Mouse (Mus musculus) right cerebral cortex, postnatal 25 days (tissue): ENCODE measurements around the gene Rin3.

Experiments
- DNase-seq: peaks from one replicate; pipeline ENCODE4 v3.0.0; 2022

The Rin3 gene

DNA sequence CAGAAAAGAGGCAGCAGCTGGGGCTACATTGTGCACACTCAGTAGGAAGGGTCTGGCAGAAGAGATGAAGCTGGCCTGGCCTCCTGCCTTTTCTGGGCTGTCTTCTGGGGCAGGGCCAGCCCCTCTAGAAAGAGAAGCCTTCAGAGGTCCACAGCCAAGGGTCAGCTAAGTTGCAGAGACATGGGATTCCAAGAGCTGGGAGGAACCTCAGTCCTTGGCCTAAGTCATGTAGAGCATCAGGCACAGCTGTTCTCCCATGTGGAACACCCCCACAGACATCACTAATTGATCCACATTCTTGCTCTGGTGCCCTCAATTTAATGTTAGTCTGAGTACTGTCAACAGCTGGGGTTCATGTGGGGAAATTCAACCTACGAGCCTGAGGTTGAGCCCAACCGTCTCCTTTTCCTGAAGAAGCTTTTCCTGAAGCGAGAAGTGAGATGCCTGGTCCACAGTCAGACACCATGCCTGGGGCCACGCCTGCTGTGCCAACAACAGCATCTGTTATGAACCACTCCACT, 20.0 kb downstream of the Rin3 start:
- no peak for DNase-seq

DNA sequence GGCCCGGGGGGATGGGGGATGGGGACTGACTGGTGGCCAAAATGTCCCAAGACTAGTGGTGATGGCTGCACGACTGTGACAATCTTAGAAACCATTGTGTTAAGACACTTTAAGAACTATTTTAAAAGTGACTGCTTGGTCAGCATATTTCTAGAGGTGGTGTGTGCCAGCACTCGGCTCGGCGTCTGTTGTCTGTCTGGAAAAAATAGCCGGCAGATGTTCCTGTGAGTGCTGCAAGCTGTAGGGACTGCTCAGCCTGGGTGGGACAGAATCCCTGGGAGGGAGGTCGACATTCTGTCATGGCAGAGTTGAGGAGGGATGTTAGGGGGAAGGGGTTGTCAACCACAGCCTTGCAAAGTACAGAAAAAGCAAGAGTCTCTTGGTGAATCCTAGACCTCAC, 21.0 kb downstream of the Rin3 start:
- DNase-seq, result no peak

DNA sequence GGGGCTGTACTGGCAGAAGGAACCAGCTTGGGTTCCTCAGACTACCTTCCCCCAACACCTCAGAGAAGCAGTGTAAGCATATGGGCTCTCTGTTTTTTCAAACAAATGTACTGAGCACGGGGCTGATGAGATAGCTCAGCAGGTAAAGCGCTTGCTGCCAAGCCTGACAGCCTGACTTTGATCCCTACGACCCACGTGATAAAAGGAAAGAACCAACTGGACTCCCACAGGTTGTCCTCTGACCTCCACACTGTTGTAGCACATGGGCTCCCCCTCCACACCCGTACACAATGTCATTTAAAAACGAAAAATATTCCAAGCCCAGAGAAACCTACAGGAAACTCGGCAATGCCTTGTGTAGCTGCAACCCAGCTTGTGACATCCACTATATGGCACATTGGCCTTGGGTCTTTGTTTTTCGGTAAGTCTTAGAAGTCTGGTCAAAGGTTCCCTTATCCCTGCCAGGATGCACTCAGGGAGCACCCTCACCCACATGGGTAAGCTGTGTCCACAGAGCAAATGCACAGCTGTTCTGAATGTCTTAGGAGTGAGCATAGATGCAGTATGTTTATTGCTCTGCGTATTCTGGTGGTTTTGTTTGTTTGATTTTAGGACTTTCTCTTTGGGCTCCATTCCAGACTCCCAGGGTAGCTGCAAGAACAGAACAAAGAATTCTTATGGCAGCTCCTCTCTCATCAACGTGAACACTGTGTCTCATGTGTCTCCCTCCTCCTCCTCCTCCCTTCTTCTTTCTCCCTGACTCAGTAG, 22.4 kb downstream of the Rin3 start:
- no peak for DNase-seq

DNA sequence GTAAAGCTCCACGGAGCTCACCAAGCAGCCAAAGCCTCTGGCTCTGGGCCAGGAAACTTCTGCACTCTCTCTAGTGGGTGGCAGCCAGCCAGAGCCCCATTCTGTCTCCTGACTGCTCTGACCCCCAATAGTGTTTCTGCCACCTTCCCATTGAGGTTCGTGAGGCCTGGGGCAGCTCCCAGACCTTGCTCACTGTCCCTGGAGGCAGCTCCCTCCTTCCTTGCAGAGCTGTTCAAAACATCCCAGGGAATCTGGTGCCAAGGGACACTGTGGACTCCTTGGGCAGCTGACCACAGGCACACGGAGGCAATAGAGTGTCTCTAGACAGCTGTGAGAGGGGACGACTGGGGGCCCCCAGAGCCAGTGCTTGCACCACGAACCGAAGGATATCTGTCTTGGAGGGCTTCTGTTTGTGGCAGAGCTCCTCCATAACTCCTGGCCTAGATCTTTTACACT, 25.2 kb downstream of the Rin3 start:
- DNase-seq, result no peak

DNA sequence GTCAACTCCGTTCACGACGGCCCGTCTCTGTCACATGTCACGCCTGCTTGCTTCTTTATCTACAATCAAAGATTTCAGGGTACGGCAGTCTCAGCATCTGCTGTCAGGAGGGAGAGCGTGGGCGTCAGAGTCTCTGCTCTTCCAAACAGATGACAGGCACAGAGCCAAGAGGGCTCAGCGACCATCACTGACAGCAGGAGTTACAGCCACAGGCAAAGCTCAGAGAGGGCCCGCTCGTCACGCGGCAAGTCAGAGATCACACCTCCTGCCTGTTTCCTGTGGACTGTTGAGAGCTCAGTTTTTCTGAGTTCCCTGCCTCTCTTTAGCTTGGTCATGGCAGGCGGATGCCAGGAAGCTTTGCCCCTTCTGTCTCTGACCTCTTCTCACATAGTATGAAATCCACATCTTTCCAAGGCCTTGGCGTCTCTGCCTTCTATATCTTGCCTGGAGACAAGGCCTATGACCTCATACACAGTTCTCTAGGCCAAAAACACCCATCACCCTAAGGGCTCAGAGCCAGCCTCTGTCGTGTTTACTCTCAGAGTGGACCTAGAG, 25.7 kb downstream of the Rin3 start:
- DNase-seq, result no peak

DNA sequence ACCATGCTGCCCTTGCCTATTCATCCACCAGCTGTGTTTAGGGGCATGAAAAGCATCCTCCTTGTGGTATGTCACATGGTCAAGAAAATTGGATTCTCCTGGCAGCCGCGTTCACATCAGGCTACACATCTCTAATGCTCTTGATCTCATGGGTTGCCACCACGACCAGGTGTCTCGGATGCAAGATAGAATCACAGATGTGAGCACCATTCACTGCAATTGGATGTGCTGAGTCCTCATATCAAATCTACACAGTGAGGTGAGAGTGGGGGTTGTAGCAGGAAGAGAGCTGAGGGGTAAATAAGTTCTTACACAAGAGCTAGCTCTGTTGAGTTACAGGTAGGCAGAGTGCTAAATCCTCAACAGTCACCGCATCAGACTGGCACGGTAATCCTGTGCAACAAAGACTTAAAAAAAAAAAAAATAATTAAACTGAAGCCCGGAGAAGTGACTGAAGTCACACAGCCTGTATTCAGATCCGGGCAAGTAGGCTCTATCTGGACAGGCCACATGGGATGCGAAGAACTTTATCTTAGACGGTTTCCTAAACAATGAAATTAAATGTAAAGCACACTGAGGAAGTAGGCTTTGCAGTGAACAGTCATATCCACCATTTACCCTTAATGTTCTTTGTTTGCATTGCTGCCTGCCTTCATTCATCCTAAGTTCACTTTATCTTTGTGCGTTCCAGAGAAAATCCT, 26.4 kb downstream of the Rin3 start:
- DNase-seq, result no peak

DNA sequence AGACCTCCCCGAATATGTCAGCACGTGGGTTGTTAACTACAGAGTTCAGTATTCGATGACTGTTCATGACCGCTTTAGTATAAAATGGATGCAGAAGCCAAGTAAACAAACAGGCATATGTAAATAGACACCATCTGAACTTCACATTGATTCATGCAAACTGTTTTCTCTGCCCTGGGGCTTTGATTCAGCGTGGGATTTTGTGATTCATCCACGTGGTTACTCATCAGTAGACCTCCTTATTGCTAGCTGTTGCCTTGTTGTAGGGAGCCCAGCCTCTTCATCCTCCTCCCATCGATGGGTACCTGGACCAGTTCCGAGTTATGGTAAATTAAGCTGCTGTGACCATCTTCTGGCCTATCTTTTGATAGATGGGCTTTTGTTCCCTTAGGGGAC, 26.9 kb downstream of the Rin3 start:
- no peak for DNase-seq

DNA sequence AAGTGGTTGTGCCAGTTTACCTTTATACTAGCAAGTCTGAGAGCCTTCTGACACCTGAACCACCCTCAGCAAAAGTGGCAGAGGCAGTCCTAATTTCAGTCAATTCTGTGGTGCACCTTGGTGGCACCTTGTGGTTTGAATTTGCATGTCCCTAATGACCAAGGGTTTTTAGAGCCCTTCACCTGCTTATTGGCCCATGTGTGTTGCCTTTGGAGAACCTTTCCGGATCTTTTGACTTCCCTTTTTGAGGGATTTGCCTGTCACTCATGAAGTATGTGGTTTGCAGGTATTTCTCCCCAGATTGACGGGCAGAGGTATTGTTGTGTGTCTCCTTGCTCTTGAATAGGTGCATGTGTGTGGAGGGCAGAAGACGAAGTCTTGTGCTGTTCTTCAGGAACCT, 27.4 kb downstream of the Rin3 start:
- DNase-seq, result no peak

DNA sequence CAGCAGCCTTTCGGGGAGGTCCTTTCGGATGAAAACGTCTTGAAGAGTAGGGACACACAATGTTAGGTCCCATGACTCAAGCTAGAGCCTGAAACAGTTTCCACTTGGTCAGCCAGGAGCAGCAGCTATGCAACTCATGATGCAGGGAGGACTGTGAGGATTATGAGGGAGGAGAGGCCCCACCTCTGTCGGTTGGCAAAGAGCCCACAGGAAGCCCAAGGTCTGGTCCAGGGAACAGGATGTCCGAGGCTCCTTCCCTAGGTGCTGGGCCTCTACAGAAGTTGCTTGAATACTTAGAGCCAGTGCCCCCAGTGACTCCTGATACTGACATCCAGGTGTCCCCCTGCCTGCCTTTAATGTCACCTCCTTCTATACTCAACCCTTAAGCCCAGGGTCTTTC, 28.6 kb downstream of the Rin3 start:
- DNase-seq, result no peak

DNA sequence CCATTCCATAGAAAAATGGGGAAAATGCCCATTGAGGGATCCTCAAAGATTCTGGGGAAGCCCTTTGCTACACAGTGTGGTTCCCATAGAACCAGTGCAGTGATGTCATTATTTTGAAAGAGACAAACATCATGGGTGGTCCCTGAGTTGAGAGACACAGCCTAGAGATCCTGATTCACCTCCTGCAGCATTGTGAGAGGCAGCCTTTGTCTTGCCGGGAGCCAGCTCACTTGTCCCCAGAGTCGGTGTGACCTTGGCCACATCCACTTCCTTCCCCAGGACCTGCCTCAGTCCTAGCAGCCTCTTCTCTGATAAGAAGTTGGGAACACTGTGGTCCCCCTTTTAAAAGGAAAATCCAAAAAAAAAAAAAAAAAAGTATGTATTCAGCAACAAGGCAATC, 36.3 kb downstream of the Rin3 start:
- DNase-seq, result no peak

DNA sequence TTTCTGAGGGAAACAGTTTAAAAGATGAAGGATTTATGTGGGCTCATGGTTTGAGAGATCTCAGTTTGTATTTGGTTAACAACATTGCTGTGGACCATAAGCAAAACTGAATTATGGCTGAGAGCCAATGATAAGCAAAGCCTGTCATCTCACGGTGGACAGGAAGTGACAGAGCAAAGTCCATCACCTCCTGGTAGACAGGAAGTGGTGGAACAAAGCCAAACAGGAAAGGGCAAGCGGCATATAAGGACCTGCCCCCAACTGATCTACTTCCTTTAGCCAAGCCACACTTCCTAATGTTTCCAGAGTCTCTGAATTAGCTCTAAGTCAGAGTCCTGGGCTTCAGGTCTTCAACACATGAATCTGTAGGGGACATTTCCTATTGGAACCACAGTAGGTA, 37.1 kb downstream of the Rin3 start:
- no peak for DNase-seq

DNA sequence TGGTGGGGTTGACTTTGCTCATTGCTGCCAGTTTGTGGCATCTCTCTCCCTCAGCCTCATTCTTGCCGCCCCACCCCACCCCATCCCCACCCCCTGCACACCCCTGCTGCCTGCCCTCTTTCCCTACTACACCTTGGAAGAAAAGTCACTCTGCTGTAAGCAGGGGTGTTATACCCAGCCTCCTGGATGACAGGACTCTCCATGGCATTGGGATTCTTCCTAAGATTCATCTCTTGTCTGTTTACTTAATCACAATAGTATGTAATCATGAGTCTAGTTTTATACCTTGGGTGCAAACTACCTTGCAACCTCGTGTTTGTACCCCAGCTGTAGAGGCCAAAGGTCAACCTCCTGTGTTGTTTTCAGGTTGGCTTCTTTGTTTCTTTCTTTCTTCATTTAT, 37.5 kb downstream of the Rin3 start:
- no peak for DNase-seq

DNA sequence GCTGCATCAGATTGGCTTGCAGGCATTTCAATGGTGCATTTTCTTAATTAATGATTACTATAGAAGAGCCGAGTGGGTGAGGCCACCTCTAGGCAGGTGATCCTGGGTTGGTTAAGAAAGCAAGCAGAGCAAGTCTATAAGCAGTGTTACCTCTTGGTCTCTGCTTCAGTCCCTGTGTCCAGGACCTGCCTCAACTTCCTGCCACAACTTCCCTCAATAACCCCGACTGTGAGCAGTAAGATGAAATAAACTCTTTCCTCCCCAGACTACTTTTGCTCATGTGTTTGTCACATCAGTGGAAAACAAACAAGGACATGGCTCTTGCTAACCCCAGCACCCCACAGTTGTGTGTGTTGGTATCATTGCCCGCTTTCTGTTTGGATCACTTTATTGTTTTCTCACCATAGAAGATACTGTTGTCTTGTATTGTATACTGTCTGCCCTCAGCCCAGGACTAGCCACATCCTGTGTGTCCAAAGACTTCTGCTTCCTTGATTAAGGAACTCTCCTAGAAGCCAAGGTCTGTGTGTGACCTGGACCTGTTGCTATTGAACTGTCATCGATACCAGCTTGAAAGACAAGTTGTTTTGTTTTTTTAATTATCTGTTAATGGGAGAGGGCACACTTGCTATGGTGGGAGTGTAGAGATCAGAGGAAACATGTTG, 38.3 kb downstream of the Rin3 start:
- DNase-seq, result no peak

DNA sequence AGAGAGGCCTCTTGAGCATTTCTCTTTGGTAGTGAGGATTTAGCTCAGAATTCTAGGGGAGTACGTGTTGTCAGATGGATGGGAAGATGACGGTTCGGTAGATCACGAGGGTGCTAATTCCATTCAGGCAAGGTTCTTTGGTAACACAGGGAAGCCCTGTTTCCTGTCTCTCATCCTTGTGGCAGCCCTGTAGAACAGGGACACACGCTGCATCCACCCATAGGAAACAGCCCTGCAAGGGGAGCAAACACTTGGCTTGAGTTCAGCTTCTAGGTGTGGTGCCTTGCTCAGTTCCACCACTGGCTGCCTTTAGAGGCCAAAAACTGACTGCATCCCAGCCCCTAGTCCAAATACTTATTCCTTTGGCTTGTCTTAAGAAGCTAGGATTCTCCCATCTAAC, 39.0 kb downstream of the Rin3 start:
- DNase-seq, result no peak

DNA sequence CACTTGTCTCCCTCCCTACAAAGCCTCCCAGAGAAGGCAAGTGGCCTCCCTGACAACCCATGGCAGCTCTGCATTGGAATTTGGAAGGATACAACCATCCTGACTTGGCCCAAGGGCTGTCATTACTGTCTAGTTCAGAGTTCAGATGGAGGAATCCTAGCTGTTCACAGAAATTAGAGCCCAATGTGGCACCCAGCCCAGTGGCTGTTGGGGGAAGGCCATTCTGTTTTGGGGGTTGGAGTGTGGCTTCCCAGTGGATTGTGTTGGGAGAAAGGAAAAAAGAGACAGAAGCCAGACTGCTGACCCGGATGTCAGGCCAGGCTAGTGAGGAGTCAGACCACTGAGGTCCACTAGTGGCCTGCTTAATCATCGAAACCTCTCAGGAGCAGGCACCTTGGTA, 40.5 kb downstream of the Rin3 start:
- DNase-seq, result no peak

DNA sequence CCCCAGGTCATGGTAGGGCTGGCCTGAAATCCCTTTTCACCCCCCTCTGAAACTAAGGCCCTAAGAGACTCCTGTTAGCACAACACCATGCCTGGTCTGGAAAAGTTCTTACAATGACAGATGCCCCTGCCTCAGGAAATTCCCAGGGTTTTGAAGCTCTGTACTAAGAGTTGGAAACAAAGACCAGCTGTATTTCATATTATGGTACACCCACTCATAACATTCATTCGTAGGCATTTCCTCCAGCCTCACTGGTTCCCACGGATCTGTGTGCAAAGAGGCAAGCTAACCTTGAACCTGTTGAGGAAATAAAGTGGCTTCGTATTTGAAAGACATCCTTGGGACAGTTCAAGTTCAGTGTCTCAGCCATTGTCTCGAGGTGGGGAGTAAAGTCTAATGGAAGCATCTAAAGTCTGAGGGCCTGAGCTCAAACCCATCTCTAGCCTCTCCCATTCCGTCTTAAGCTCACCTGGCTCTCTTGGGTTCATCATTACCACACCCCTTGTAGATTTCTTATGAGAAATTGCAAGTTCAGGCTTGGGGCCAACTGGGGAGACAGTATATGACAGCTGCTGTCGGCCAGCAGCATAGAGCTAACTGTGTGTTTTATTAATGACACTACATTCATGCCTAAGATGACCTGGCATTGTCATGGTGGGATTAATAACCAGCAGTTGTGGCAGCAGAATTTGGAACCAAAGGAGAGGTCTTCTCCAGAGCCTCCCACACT, 41.5 kb downstream of the Rin3 start:
- DNase-seq, result no peak

DNA sequence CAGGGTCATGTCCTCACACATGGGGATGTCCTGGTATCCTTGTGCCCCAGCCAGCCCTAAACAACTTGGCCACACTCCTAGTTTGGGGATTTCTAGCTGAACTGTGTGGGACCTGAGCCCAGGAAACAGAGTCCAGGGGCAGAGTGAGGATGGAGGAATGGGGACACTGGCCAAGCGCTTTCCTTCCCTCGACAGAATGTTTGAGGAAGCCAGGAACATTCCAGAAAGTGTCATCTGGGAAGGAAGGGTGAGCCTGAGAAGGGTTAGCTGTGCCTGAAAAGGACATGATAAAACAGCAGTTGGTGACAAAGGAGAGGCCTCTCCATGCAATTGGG, 42.0 kb downstream of the Rin3 start:
- DNase-seq, result no peak

DNA sequence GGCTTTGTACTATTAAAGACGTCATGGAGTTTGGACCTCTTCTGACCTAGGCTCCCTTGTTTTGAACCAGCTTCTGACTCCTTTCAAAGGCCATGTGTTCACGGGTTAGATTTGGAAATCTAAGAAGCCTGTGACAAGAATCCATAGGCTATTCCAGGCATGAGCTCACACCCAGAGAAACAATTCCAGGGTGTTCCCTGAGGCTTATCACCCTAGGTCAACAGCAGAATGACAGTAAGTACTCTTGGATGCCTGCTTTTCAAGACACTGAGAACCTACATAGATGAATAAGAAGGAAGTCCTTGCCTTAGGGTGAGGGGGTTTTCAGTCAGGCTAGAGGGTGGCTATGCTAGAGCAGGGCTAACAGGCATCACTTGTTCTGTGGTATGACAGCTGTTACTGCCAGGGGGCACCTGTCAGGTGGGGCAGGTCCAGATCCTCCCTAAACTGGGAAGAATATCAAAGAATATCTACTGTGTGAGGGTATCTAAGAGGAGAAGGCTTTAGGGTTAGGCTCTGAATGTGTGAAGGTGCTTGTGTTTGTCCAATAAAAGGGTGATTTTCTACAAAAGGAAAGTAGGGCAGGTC, 44.0 kb downstream of the Rin3 start:
- DNase-seq, result no peak

DNA sequence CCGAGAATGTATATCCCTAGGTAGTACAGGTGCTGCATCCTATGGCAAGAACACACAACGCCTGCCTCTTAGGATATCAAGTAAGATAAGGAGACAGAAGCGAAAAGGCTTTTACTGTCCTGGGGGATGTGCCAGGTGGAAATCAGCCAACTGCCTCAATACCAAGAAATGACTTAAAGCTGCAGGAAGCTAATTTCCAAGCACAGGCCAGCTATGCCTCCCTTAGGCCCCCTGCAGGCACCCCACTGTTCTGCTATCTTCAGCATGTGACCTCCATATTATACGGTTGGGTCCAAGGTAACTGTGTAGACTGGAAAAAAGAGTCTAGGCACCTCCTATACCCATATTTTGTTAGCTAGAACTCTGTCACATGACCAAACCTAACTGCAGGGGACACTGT, 44.7 kb downstream of the Rin3 start:
- DNase-seq, result no peak

DNA sequence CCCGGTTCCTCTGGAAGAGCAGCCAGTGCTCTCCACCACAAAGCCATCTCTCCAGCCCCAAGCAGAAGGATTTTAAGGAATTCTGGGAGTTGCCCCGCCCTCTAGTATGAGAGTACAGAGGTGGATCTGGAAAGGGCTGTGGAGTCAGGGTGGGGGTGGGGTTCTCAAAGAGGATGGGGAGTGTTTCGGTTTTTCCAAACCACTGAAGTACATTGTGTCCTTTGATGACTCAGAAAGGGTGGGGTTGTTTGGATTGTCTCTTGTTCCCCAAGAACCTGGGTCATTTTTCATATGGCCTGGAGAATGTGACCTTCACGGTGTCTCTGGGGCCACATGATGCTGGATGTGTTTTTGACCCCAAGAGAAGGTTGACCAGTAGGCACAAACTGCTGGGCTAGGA, 45.2 kb downstream of the Rin3 start:
- no peak for DNase-seq

DNA sequence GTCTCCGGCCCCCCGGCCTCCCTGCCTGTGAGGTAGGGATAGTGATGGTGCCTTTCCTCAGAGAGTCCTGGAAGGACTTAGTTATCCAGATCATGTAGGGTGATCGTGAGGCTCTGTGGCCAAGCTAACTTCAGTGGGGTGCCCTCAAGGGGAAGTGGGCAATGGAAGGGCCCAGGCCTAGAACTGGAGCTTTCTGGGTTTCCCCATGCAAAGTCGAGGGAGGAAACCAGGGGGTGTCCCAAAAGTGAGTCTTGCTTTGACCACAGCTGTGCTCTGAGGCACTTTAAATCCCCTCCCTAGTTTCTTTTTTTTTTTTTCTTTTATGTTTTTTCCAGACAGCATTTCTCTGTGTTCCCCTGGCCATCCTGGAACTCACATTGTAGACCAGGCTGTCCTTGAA, 47.3 kb downstream of the Rin3 start:
- DNase-seq, result no peak

DNA sequence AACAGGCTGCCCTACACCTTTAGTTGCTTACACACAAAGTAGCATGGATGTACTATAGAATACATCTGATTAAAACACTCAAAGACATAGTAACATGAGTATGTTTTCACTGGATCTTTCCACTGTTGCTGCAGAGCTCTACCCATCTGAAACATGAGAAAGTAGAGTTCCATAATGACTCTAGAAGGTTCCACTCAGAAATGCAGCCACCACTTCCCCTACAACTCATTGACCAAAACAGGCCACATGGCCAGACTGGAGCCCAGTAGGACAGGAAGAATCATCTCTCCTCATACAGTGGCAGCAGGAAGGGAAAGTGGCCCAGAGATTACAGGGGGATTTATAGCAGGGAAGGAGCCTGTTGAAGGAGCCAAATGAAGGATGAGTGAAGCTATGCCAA, 47.9 kb downstream of the Rin3 start:
- DNase-seq, result no peak

DNA sequence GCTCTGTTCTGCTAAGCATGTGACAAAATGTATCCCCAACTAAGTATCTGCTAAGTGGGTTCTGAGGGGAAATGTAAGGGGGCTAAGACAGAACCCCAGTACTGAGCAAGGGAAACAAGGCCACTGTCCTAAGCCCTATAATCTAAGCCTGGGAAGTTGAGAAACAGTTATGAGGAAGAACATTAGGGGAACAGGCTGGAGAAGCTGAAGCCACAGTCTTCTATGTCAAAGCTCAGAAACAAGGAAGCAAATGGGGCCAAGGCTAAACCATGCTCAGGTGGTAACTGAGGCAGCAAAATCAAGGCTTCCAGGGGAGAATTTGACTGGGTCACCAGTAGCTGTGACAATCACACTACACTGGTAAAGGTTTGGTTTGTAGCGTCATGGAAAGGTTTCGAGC, 50.3 kb downstream of the Rin3 start:
- DNase-seq, result no peak
